Mouse (Mus musculus): ENCODE measurements at regions not wholly inside any gene's neighbourhood (a gene's known extent, or its start where the extent isn't known, plus 50 kb on each side); places are given as distances from the start of the nearest gene placed in this dataset.

GRCm38 (mm10) chr1:76378154-76378553, 832.1 kb downstream of the Slc4a3 start:
- Histone ChIP-seq H3K4me3 (ENCODE audit: insufficient read depth, low read depth, low read length) (no peak overlapping the region), H3K27ac (replicated peaks; ENCODE audit: low read depth, low read length) (no peak overlapping the region), H3K4me1 (ENCODE audit: control insufficient read depth, insufficient read depth, insufficient read length, low read length) (no peaks in the 10 kb centered on the region)

- Histone ChIP-seq H3K4me3 (ENCODE audit: insufficient read depth, low read depth, low read length) (no peak overlapping the region), H3K27ac (replicated peaks; ENCODE audit: low read depth, low read length) (no peak overlapping the region), H3K4me1 (ENCODE audit: control insufficient read depth, insufficient read depth, insufficient read length, low read length) (no peaks in the 10 kb centered on the region)
Observed at GRCm38 (mm10) chr1:76392536-76392935, 846.5 kb downstream of the Slc4a3 start.

GRCm38 (mm10) chr1:76394038-76394437, 848.0 kb downstream of the Slc4a3 start:
- Histone ChIP-seq H3K4me3 (ENCODE audit: insufficient read depth, low read depth, low read length) (no peak overlapping the region), H3K27ac (replicated peaks; ENCODE audit: low read depth, low read length) (no peak overlapping the region), H3K4me1 (ENCODE audit: control insufficient read depth, insufficient read depth, insufficient read length, low read length) (no peaks in the 10 kb centered on the region)

- Histone ChIP-seq H3K4me1 (ENCODE audit: control insufficient read depth, insufficient read depth, insufficient read length, low read length) (no peaks in the 10 kb centered on the region), H3K27ac (replicated peaks; ENCODE audit: low read depth, low read length) (no peak overlapping the region), H3K4me3 (ENCODE audit: insufficient read depth, low read depth, low read length) (no peak overlapping the region)
Observed at GRCm38 (mm10) chr1:76402854-76403253, 856.8 kb downstream of the Slc4a3 start.

DNA sequence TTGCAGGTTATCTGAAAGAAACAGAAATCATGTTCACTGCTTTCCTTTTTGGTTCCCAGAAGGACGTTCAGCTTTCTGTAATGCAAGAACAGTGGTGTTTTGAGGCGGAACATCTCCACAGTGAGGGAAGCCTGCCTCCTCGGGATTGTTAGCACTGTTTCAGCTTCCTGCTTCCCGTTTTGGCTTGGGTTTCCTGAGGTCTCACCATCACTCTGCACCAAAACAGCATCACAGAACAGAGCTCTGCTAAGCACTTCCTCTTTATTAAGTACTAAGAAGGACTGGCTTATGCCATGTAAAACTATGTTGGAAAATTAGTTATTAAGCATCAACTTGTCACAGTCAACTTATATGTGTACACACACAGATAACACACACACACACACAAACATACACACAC, 857.9 kb downstream of the Slc4a3 start:
- no peaks in the 10 kb centered on the region for H3K4me1 ChIP-seq (ENCODE audit: control insufficient read depth, insufficient read depth, insufficient read length, low read length)
- H3K4me3 ChIP-seq (ENCODE audit: insufficient read depth, low read depth, low read length): no peak overlapping the region
- no peak overlapping the region for H3K27ac ChIP-seq (replicated peaks; ENCODE audit: low read depth, low read length)

- Histone ChIP-seq H3K4me3 (ENCODE audit: insufficient read depth, low read depth, low read length) (no peak overlapping the region), H3K4me1 (ENCODE audit: control insufficient read depth, insufficient read depth, insufficient read length, low read length) (no peaks in the 10 kb centered on the region), H3K27ac (replicated peaks; ENCODE audit: low read depth, low read length) (no peak overlapping the region)
Observed at GRCm38 (mm10) chr1:76410813-76411212, 864.7 kb downstream of the Slc4a3 start.

DNA sequence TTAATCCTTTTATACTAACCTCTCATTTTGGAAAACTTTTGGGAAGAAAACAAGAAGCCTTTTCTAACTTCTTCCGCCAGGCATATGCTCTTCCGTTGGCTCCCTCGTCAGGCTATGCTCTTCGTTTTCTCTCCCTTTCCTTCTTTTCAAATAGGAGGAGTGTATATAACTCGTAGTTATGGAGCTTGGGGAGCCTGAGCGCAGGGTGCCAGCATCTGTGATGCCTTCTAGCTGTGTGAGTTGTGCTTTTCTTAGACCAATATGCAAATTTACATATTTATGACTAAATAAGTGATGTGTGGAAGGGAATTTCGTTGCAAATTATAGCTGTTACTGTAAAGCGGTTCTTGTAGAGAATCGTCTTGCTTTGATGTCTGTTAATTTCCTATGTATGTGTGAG, 874.5 kb downstream of the Slc4a3 start:
- no peak overlapping the region for H3K4me3 ChIP-seq (ENCODE audit: insufficient read depth, low read depth, low read length)
- H3K27ac ChIP-seq (replicated peaks; ENCODE audit: low read depth, low read length): no peak overlapping the region
- no peaks in the 10 kb centered on the region for H3K4me1 ChIP-seq (ENCODE audit: control insufficient read depth, insufficient read depth, insufficient read length, low read length)

DNA sequence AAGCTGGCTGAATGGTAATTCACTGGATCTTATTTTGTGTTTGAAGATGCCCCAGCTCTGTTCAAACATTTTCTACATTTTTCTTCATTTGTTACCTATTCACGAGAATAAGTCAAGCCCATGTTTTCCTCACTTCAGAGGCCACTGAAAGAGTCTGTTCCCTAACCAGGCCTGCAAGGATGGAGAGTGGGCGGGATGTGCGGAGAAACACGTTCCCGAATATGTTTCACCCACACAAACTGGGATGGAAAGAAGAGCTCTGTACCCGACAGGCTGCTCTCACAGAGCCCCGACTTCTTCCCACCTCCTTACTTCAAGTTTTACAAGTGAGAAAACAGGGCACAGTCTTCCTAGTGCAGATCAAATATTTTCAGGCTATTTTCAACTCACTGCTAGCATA, 881.4 kb downstream of the Slc4a3 start:
- Histone ChIP-seq H3K4me3 (ENCODE audit: insufficient read depth, low read depth, low read length) (no peak overlapping the region), H3K27ac (replicated peaks; ENCODE audit: low read depth, low read length) (no peak overlapping the region), H3K4me1 (ENCODE audit: control insufficient read depth, insufficient read depth, insufficient read length, low read length) (no peaks in the 10 kb centered on the region)

- Histone ChIP-seq H3K27ac (replicated peaks; ENCODE audit: low read depth, low read length) (no peak overlapping the region), H3K4me1 (ENCODE audit: control insufficient read depth, insufficient read depth, insufficient read length, low read length) (no peaks in the 10 kb centered on the region), H3K4me3 (ENCODE audit: insufficient read depth, low read depth, low read length) (no peak overlapping the region)
Observed at GRCm38 (mm10) chr1:76430041-76430610, 884.1 kb downstream of the Slc4a3 start.

GRCm38 (mm10) chr1:76433481-76433941, 887.4 kb downstream of the Slc4a3 start:
- Histone ChIP-seq H3K4me1 (ENCODE audit: control insufficient read depth, insufficient read depth, insufficient read length, low read length) (no peaks in the 10 kb centered on the region), H3K27ac (replicated peaks; ENCODE audit: low read depth, low read length) (no peak overlapping the region), H3K4me3 (ENCODE audit: insufficient read depth, low read depth, low read length) (no peak overlapping the region)

- Histone ChIP-seq H3K27ac (replicated peaks; ENCODE audit: low read depth, low read length) (no peak overlapping the region), H3K4me3 (ENCODE audit: insufficient read depth, low read depth, low read length) (no peak overlapping the region), H3K4me1 (ENCODE audit: control insufficient read depth, insufficient read depth, insufficient read length, low read length) (no peaks in the 10 kb centered on the region)
Observed at GRCm38 (mm10) chr1:76450539-76451214, 904.6 kb downstream of the Slc4a3 start.

- no peaks in the 10 kb centered on the region for H3K4me1 ChIP-seq (ENCODE audit: control insufficient read depth, insufficient read depth, insufficient read length, low read length)
- no peak overlapping the region for H3K4me3 ChIP-seq (ENCODE audit: insufficient read depth, low read depth, low read length)
- H3K27ac ChIP-seq (replicated peaks; ENCODE audit: low read depth, low read length): no peak overlapping the region
Observed at GRCm38 (mm10) chr1:76453160-76453710, 907.2 kb downstream of the Slc4a3 start.

DNA sequence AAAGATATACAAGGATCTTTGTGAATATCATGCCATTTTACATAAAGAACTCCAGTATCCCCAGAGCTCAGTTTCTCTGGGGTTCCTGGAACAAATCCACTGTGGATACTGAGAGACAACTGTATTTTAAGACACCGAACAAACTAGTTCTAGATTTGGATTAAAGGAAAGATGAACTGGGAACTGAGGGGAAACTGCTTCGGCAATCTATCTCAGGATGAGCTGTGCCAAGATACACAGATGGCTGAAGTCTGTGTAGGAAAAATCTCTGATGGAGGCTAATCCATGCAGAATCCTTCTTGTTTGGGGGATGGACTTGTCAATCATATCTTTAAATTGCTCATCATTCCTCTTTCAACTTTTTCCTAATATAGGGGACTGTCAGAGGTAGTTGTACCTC, 920.5 kb downstream of the Slc4a3 start:
- H3K27ac ChIP-seq (replicated peaks; ENCODE audit: low read depth, low read length): no peak overlapping the region
- no peaks in the 10 kb centered on the region for H3K4me1 ChIP-seq (ENCODE audit: control insufficient read depth, insufficient read depth, insufficient read length, low read length)
- H3K4me3 ChIP-seq (ENCODE audit: insufficient read depth, low read depth, low read length): no peak overlapping the region

DNA sequence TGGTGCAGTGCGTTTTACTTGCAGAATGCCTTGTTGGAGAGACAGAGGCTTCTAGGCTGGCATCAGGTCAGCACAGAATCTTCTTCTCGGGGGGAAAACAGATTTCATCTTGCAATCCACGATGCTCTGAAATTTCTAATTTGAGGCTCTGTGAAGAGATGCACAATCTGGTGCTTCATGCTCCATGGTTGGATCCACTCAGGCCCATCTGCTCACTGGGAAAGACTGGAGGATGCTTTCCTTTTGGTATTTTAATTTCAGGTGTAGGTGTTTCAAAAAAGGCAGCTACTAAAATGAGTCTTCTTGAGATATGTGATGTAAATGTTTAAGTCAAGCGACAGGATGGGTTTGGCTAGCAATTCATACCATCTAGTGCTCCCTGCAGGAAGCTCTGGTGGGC, 938.1 kb downstream of the Slc4a3 start:
- no peak overlapping the region for H3K4me3 ChIP-seq (ENCODE audit: insufficient read depth, low read depth, low read length)
- H3K4me1 ChIP-seq (ENCODE audit: control insufficient read depth, insufficient read depth, insufficient read length, low read length): no peaks in the 10 kb centered on the region
- H3K27ac ChIP-seq (replicated peaks; ENCODE audit: low read depth, low read length): no peak overlapping the region

DNA sequence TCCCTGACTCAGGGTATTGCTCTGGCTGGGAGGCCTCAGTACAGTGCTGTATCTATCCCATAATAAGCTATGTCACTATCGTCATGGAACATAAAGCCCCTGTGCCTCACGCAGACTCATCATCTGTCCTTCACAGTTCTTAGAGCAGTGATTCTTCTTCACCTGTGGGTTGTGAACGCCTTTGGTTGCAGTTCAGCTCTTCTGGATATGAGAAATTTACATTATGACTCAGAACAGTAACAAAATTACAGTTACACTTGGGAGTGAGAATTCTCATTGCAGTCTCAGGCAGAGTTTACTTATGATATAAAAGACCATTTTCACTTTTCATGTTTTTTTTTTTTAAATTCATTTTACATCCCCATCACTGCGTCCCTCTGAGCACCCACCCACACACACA, 941.4 kb downstream of the Slc4a3 start:
- Histone ChIP-seq H3K4me1 (ENCODE audit: control insufficient read depth, insufficient read depth, insufficient read length, low read length) (no peaks in the 10 kb centered on the region), H3K27ac (replicated peaks; ENCODE audit: low read depth, low read length) (no peak overlapping the region), H3K4me3 (ENCODE audit: insufficient read depth, low read depth, low read length) (no peak overlapping the region)

Measured in brown adipose tissue, adult 24 weeks (tissue).